Mouse (Mus musculus) thymus, postnatal 36 days (tissue): ENCODE data around the gene Tcp11x2.

Experiments used
- DNase-seq, 2 experiments: peaks; one replicate each; pipeline ENCODE4 v3.0.0; 2022; ENCODE audit warnings: mixed read lengths in 2 of 2

The Tcp11x2 gene

DNA sequence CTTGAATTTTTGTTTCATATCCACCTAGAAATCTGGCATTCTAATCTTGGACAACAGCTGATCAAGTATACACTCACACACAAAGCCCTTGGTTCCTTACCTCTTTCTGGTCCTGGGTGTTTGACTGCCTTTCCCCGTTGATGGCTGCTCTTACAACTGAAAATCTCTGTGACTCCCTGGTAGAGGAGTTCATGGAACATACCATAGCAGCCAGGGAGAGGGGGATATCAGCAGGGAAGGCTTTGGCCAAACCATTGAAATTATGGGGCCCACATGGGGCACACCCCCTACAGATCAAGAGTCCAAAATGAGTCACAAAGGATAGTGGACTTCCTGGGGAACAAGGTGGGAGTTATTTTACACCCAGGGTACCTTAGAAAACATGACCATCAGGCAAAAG is at the start of gene Tcp11x2:
Gene Tcp11x2 (minus strand): TSS at position 158 of the 400 bp plus-strand sequence.
- DNase-seq = no peak

GRCm38 (mm10) chrX:135743056-135743355 is 49.4 kb upstream of the Tcp11x2 start:
- DNase-seq = no peak

- peak; percentile 81 to 86 for DNase-seq
Observed at GRCm38 (mm10) chrX:135742304-135743055, 48.9 kb upstream of the Tcp11x2 start, which contains the start of the genes Armcx5 and Gprasp1. Gene Armcx5, plus strand, starts transcription at chrX:135742733. Gene Gprasp1, plus strand, starts transcription at chrX:135742733.

- no peak for DNase-seq
Observed at GRCm38 (mm10) chrX:135738730-135739520, 45.3 kb upstream of the Tcp11x2 start.

DNA sequence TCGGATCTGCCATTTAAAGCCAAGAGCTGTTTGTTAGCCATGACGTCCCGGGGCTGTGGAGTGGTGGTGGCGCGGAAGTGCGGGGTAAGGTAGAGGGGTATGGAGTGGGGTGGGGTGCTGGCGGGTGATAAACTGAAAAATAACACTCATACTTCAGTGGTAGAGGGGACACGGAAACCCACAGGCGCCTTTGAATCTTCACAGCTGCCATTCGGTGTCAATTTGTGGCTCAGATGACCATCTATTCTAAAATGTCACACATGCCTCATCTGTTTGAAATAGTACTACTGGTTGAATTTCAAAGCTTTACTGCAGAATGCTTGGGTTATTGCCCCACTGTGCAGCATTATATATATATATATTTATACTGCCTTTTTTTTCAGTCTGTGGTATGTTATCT is 31.6 kb upstream of the Tcp11x2 start, which contains the start of gene Tmsb15a:
Gene Tmsb15a (minus strand): TSS at position 101 of the 400 bp plus-strand sequence.
- DNase-seq = no peak

GRCm38 (mm10) chrX:135712845-135713244 is 19.3 kb upstream of the Tcp11x2 start:
- no peak for DNase-seq

DNA sequence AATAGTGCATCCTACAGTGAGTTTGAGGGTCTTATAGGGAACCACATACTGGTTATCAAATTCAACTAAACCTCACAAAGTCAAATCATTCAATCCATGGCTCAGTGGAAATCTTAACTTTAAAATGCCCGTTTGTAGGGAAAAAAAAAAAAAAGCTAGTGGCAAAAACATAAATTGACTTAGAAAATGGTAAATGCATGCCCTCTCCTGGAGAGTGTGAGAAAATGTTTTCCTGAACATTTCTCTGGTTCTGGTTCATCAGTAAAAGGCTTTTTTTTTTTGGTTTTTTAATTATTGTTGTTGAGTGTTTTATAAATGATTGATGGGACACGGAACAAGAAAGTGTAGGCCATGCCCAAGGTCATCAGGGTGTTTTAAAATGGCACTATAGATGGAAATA is 10.8 kb upstream of the Tcp11x2 start:
- DNase-seq = no peak

DNA sequence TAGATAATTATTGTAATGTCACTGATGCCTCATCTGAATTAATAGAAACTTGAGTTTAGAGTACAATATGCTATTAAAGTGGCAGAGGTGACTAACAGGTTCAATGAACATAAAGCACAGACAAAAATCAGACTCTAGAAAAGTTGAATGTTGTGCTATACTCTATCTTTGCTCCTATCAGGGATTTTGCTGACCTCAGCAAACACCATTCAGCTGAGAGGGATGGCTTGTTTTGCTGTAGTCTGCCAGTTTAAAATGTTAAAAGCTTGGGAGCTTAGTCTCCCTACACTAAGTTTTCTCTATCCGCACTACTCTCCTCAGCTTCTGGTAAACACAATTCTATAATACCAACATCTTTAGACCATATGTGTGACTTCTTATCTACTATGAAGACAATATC is 9.5 kb upstream of the Tcp11x2 start:
- no peak for DNase-seq

GRCm38 (mm10) chrX:135687802-135688201 is 5.8 kb downstream of the Tcp11x2 start:
- no peak for DNase-seq

DNA sequence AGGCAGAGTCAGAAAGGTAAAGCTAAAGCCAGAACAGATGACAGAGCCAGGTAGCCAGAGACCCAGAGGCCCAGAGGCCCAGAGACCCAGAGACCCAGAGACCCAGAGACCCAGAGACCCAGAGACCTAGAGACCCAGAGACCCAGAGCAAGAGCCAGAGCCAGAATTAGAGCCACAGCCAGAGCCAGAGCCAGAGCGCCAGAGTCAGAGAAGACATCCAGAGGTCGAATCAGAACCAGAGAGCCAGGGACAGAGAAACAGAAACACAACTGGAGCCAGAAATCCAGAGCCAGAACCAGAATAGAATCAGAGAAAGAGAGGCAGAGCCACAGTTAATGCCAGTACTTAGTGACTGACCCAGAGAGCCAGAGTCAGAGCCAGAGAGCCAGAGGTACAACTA is 11.7 kb downstream of the Tcp11x2 start:
- no peak for DNase-seq

GRCm38 (mm10) chrX:135652173-135652772 is 41.3 kb downstream of the Tcp11x2 start:
- DNase-seq = no peak

GRCm38 (mm10) chrX:135627605-135628004 is 66.0 kb downstream of the Tcp11x2 start, which contains the start of gene Prame:
Gene Prame, minus strand, starts transcription at chrX:135627705.
- DNase-seq = no peak
